Mouse (Mus musculus) layer of hippocampus, postnatal 14 days (tissue): Measurements from ENCODE around the gene Vps37d. TPM values are rescaled to one million over a fixed set of nuclear protein-coding genes. Genes with fewer than 3 reads are reported as not detected.

Source experiments
- DNase-seq, 2 experiments: peaks; one replicate each; pipeline ENCODE4 v3.0.0; 2021 to 2022; ENCODE audit warnings: low spot score in 2 of 2, mixed read lengths in 1 of 2
- total RNA-seq, 2 experiments: library from RNA; stranded (reverse); gene quantifications; 2 replicates each; pipeline ENCODE4 v1.2.3; 2021

Gene Vps37d
- total RNA-seq, 2 experiments from 2014 or later, result 27.5 to 28.2 TPM

DNA sequence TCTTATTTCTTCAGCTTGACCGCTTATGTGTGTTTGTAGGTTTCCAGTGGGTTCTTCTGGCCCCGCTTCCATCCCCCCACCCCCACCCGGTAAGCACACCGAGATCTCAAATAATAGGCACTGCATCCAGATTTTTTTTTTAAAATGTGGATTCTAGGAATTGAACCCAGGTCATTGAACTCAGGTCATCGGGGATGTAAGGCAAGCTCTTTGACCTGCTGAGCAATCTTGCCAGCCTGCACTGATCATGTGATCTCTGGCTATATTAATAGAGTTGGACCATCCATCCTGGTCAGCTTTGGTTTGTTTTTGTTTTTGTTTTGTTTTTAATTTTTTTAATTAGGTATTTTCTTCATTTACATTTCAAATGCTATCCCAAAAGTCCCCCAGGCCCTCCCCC, 45.5 kb downstream of the Vps37d start:
- DNase-seq, result no peak

DNA sequence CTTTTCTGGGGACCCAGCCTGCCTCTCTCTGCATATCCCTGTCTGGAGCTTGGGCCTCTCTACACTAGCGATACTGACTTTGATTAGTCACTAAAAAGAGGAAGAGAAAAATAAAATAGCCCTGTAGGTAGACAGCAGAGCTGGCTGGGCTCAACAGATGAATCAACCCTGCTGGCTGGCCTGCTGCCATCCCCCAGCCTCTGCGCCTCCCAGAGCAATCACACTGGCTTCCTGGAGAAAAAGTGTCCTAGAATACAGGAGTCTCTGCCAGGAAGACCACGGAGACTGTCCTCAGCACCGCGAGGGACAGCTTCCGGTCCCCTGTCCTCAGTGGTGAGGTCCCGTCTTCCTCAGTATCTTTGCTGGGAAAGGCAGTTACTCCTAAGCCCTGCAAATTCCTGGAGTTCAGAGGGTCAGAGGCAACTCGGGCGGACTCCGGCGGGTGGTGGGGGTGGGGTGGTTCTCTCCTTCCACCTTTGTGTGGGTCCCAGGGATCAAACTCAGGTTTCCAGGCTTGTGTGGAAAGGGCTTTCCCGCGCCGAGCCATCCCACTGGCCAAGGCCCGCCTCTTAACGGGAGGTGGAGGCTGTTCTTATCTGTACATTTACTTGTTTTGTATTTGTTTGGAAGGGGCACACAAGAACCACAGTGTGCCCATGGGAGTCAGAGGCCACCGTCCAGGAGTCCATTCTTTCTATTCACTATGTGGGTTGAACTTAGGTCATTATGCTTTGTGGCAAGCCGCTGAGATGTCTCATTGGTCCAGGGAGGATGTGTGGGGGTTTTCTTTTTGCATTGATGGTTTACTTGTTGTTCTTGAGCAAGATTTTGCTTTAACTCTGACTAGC, 48.8 kb downstream of the Vps37d start:
- DNase-seq, result peak in 1 of 2 experiments; percentile 54

DNA sequence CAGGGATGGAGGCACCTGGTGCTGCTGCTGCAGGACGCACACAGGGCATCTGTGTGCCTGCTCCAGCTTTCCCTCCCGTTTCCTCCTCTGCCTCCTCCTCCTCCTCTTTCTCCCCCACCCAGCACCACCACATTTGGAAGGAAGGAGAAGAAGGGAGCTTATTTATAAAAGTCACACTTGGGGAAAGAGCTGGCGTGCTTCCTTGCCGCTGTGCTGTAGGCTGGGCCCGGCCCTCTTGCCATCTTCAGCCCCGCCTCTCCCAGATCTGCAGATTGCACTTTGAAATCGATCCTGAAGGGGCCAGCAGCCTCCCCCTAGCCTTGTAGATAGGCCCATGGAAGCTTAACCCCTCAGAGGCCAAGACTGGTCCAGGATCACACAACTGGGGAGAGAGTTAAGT, 52.2 kb downstream of the Vps37d start:
- no peak for DNase-seq

GRCm38 (mm10) chr5:135024665-135025224, 53.3 kb downstream of the Vps37d start:
- no peak for DNase-seq

DNA sequence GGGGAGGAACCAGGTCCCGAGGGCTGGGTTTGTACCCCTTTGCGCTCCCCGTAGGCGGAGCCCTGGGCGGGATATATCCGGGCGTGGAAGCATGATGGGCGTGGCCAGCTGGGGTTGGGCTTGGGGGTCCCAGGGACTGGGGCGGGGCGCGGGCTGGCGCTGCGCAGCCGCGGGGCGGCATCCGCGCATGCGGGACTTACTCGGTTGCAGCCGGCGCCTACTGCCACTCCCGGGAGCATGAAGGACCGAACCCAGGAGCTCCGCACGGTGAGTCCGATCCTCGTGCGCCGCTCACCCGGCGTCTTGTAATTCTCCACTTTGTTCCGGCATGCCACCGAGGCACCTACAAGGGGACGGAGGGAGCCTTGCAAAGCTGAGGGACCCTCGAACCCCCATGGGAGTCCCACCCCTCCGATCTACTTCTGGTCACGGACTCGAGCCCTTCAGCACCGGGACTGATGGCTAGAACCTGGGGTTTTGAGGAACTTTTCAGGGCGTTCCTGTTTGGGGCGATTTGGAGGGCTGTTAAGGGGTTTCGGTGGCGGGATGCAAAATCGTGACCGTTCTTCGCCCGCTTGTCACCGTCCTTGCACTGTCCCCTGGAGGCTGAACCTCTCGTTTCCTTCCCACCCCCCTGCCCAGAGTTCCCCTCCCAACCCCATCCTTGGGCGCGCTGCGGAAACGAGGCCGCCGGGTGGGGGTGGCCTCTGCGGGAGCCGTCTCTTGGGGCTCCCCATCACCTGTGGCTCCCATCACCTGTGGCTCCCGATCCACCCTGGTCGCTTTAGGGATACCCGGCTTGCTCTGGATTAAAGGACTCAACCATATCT, 54.5 kb downstream of the Vps37d start, which contains the start of gene Stx1a:
Stx1a (plus strand) TSS at position 139 of the 830 bp plus-strand sequence.
- DNase-seq, result peak; percentile 84 to 92

Other genes with a start within 250 kb of the Vps37d start
- gene Tmem270, start 171.5 kb downstream of the Vps37d start, total RNA-seq, result not detected
- not detected for gene Cldn13, start 162.7 kb downstream of the Vps37d start, total RNA-seq
- 10 to 100 TPM; 14.6 to 16.5 TPM for gene Mettl27, start 145.9 kb downstream of the Vps37d start, total RNA-seq
- not detected for gene Cldn4, start 131.3 kb downstream of the Vps37d start, total RNA-seq
- gene Cldn3, start 92.1 kb downstream of the Vps37d start, total RNA-seq, result 1 to 10 TPM; 2.0 to 2.7 TPM
- 10 to 100 TPM; 39.3 to 40.4 TPM for gene Abhd11, start 69.1 kb downstream of the Vps37d start, total RNA-seq
- 100 to 1,000 TPM; 157 to 160 TPM for gene Stx1a, start 54.8 kb downstream of the Vps37d start, total RNA-seq
- 10 to 100 TPM; 37.0 to 37.4 TPM for gene Dnajc30, start 14.1 kb downstream of the Vps37d start, total RNA-seq
- 10 to 100 TPM; 49.4 to 51.6 TPM for gene Bud23, start 13.3 kb downstream of the Vps37d start, total RNA-seq
- gene Mlxipl, start 11.6 kb upstream of the Vps37d start, total RNA-seq, result 1 to 10 TPM; 3.2 to 5.8 TPM
- 10 to 100 TPM; 24.5 to 26.2 TPM for gene Tbl2, start 71.4 kb upstream of the Vps37d start, total RNA-seq
- gene Bcl7b, start 90.0 kb upstream of the Vps37d start, total RNA-seq, result 10 to 100 TPM; 34.1 to 38.3 TPM
- gene Baz1b, start 109.0 kb upstream of the Vps37d start, total RNA-seq, result 10 to 100 TPM; 54.6 to 55.2 TPM
- gene Fzd9, start 173.0 kb upstream of the Vps37d start, total RNA-seq, result 10 to 100 TPM; 11.0 to 12.3 TPM